Mouse (Mus musculus): ENCODE data around the gene Olfr1532-ps1.
"Not testable (repeated sequence)": the region's sequence is repeated elsewhere in the genome, so short reads cannot be mapped to it uniquely, and the experiment has no call there.

GRCm38 (mm10) chr7:106901141-106901540 is 6.7 kb upstream of the Olfr1532-ps1 start, which contains the start of gene Olfr707:
- not testable (repeated sequence) for TF ChIP-seq CTCF, EP300 (IDR thresholded peaks at IDR 0.05; ENCODE audit: low read depth)

Measured in liver, embryonic 14.5 days (tissue).